Mouse (Mus musculus) embryonic fibroblast, embryonic 13.5 days (primary cell): ENCODE measurements around the gene Cdkn2aipnl. TPM values are rescaled to one million over a fixed set of nuclear protein-coding genes. Genes with fewer than 3 reads are reported as not detected.

Experiments used
- H3K27ac ChIP-seq: 2 replicates; pipeline ENCODE4 v1.5.1; 2012; ENCODE audit warnings: low read length, control low read depth, inconsistent platforms; ENCODE audit not compliant: insufficient read depth
- H3K4me1 ChIP-seq: 2 replicates; pipeline ENCODE4 v1.6.1; 2011; ENCODE audit warnings: low read length; ENCODE audit not compliant: control insufficient read depth, insufficient read depth
- H3K4me3 ChIP-seq: 2 replicates; pipeline ENCODE4 v1.5.1; 2011; ENCODE audit warnings: mild to moderate bottlenecking, control low read depth, low read length; ENCODE audit not compliant: insufficient read depth
- CTCF ChIP-seq: IDR thresholded peaks from 2 replicates; pipeline ENCODE4 v1.5.1; 2011; ENCODE audit warnings: mild to moderate bottlenecking, control low read depth, low read length, moderate library complexity, borderline replicate concordance; ENCODE audit not compliant: insufficient read depth
- POLR2A ChIP-seq: IDR thresholded peaks from 2 replicates; pipeline ENCODE4 v1.6.1; 2011; ENCODE audit warnings: low read depth, mild to moderate bottlenecking, control low read depth, low read length, moderate library complexity
- polyA plus RNA-seq: library from polyadenylated mRNA; stranded (reverse); fragments of >200 nt; gene quantifications from 2 replicates; pipeline ENCODE4 v1.2.4, GENCODE M21; 2011; ENCODE audit warnings: low read depth; ENCODE audit not compliant: missing spikeins, insufficient read length

Cdkn2aipnl gene
- polyA plus RNA-seq, 1 experiment, result 28.1 TPM

DNA sequence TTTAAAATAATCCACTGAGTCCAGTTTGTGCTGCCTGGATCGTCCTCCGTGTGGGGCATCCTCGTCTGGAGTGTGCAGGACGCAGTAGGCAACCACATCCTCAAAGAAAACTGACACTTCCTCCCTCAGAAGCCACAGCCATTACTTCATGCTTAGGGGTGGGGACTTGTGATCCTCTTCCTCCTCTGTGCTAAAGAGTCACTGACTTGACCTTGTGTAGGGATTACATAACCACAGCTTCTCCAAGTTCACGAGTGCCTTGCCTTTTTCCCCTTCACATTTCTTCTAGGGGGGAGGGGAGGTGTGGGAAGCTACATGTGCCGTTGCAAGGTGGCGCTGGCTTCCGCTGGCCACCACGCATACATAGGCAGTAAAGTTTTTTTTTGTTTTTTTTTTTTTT, 35.7 kb upstream of the Cdkn2aipnl start:
- TF ChIP-seq CTCF, result no peak
- no peak for TF ChIP-seq POLR2A
- H3K4me3 ChIP-seq, result no peak overlapping the region
- H3K27ac ChIP-seq, result no peak overlapping the region
- no peaks in the 10 kb centered on the region for H3K4me1 ChIP-seq

GRCm38 (mm10) chr11:51934230-51934629, 33.2 kb upstream of the Cdkn2aipnl start:
- Histone ChIP-seq H3K4me3 (no peak overlapping the region), H3K27ac (no peak overlapping the region), H3K4me1 (no peaks in the 10 kb centered on the region)
- no peak for TF ChIP-seq POLR2A

GRCm38 (mm10) chr11:51935636-51936434, 31.6 kb upstream of the Cdkn2aipnl start:
- Histone ChIP-seq H3K4me1 (peaks cover 2% of the 10 kb centered on the region; the same call in 1 of the 2 replicates), H3K4me3 (no peak overlapping the region), H3K27ac (no peak overlapping the region)
- TF ChIP-seq CTCF (no peak), POLR2A (no peak)

GRCm38 (mm10) chr11:51937361-51937781, 30.1 kb upstream of the Cdkn2aipnl start:
- TF ChIP-seq POLR2A, result no peak
- Histone ChIP-seq H3K4me1 (peaks cover 3% of the 10 kb centered on the region; the same call in 1 of the 2 replicates), H3K27ac (no peak overlapping the region), H3K4me3 (no peak overlapping the region)

DNA sequence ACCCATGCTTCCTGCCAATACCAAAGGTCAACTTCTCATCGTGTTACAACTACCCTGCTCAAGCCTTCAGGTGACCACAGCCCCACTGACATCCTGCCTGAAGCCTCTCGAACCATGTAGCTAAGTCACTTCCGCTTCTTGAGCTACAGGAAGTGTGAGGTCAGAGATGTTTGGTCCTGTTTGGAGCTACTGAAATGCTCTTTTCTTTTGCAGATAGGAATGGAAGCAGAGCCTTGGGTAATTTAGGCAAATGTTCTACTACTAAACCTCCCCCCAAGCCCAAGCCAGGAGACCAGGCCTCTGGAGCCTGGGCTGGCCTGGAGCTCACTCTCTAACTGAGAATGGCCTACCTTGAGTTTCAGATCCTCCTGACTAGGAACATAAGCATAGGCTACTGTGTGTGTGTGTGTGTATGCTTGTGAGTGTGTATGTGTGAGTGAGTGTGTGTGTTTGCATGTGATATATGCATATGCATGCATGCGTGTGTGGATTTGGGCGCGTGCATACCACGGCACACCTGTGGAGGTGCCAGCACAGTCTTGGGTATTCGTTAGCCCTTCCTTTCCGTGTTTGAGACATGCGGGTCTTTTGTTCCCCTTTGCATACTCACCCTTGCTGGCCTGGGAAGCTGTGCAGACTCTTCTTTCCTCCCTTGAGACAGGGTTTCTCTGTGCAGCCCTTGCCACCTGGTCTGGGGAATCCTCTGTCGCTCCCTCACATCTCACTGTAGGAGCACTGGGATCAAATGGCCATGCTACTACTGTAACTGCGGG, 28.5 kb upstream of the Cdkn2aipnl start:
- no peak overlapping the region for H3K27ac ChIP-seq
- no peak for TF ChIP-seq POLR2A
- TF ChIP-seq CTCF, result no peak
- H3K4me1 ChIP-seq, result peaks cover 6% of the 10 kb centered on the region; the same call in 1 of the 2 replicates
- H3K4me3 ChIP-seq, result no peak overlapping the region

DNA sequence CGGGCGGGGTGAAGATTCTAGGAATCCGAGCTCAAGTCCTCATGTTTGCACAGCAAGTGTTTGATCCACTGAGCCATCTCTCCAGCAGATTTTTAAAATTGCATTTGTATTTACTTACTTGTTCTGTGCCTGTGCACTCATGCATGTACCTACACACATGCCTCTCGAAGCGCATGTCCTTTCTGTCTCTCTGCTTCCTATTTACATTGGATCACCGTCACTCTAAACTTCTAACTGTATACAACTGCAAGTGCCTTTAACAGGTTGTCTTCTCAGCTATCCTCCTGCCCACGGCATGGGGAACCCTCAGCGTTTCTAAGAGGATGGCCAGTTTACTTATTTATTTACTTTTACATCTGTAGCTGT, 27.9 kb upstream of the Cdkn2aipnl start:
- TF ChIP-seq POLR2A, result no peak
- TF ChIP-seq CTCF, result no peak
- no peak overlapping the region for H3K27ac ChIP-seq
- H3K4me3 ChIP-seq, result no peak overlapping the region
- peaks cover 6% of the 10 kb centered on the region; the same call in 1 of the 2 replicates for H3K4me1 ChIP-seq

DNA sequence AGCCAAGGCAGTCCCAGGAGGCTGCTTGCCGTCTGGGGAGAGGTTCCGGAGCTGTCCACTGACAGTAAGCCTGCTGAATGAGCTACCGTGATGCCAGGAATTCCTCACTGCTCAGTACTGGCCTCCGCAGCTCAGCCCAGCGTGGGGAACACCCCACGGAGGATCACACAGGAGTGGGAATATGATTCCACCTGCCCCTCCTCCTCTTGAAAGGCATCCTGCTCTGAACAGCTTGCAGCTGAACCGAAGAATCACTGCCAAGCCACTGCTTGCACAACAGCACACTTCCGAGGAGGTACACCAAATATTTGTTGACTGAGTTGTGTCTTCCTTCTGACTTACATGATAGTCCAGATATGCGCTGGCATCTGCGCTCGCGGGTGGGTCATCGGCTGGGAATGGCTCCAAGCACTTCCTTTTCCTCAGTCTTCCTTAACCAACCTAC, 26.9 kb upstream of the Cdkn2aipnl start:
- Histone ChIP-seq H3K4me1 (peaks cover 13% of the 10 kb centered on the region), H3K4me3 (no peak overlapping the region), H3K27ac (0 out of 2 replicates have a peak overlapping the region, but pooled peaks have one; percentile 1)
- no peak for TF ChIP-seq POLR2A
- no peak for TF ChIP-seq CTCF

DNA sequence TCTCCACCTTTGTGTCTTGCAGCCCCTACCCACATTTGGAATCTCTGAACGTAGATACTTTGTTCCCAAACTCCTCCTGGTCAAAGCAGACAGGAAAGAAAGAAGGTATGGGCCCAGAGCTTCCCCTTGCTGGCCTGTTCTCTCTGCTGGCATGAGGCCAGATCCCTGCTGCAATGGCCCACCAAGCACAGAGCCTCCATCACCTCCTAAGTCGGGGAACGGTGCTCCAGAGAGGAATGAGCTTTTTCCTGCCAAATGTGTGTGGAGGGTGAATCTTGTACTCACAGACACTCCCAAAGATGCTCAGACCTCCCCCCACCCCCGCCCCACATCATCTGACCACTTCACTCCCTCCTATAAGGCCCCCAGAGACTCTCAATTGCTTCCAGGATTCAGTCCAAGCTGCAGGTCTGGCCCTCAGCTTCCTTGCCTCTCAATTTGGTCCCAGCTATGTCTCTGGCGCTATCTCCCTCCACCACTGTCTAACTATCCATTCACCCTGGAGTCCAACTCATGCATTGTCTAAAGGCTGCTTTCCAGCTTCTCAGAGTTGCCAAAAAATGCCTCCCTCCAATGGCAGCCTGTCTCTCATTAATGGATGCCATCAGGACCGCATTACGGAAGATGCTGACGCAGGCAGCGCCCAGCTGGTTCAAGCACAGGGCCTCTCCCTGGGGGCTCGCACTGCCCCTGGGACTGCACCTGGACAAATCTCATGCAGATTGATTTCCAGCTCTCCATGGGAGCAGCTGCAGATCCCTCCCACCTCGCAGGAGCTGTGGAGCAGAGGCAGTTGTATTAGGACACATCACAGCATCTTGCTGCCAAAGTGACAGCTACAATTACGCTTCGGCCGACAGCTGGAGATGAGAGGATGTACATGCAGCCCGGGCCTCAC, 24.6 kb upstream of the Cdkn2aipnl start:
- TF ChIP-seq POLR2A (no peak), CTCF (no peak)
- H3K4me3 ChIP-seq, result no peak overlapping the region
- H3K27ac ChIP-seq, result peak overlapping the region; percentile 21; the same call in 1 of the 2 replicates
- peaks cover 21% of the 10 kb centered on the region for H3K4me1 ChIP-seq

DNA sequence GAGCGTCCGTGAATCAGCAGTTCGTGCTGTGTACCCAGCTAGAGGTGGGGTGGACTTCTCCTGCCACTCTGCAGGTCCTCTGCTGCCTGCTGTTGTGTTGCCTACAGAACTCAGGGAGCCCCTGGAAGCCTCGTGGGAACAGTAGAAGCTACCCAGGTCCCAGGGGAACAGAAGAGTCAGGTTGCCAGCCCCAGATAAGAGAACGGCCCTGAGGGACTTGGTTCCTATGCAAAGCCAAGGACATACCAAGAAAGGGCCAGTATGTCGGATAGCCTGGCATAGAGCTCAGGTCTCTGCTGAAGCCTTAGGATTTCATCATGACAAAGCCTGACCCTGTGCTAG, 24.0 kb upstream of the Cdkn2aipnl start:
- TF ChIP-seq POLR2A (no peak), CTCF (no peak)
- Histone ChIP-seq H3K4me1 (peaks cover 21% of the 10 kb centered on the region), H3K4me3 (no peak overlapping the region), H3K27ac (no peak overlapping the region)

GRCm38 (mm10) chr11:51944239-51944638, 23.2 kb upstream of the Cdkn2aipnl start:
- TF ChIP-seq POLR2A (no peak), CTCF (no peak)
- Histone ChIP-seq H3K4me1 (peaks cover 21% of the 10 kb centered on the region), H3K27ac (no peak overlapping the region), H3K4me3 (no peak overlapping the region)
